Mouse (Mus musculus): ENCODE data around the gene Gm10799. TPM values are rescaled to one million over a fixed set of nuclear protein-coding genes. Genes with fewer than 3 reads are reported as not detected.
"Not testable (repeated sequence)": the region's sequence is repeated elsewhere in the genome, so short reads cannot be mapped to it uniquely, and the experiment has no call there.

Gm10799 gene
- total RNA-seq (2021), result not detected

- intact Hi-C loops (cut with DNase I), result not testable (repeated sequence)
Measured at GRCm38 (mm10) chr2:104068450-104068849, at the start of gene Gm10799. Gene Gm10799, minus strand, starts transcription at chr2:104068550.

DNA sequence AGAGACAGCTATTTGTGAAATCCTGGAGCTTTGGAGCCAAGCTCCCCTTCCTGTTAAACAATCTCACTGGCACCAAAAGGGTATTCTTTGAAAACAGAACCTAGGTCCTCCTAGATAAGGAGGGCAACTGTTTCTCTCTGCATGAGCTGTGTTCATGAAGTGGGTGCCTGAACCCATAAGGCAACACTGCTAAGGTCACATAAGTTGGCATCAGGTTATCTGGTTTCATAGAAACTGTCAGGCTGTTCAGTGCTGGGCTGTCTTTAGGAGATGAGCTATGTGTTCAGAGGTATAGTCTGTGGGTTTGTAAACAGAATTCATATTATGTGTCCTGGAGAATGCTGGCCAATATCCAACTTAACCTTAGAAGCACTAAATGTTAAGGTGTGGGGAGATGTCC lies 48.8 kb upstream of the Gm10799 start:
- intact Hi-C loops (cut with DNase I), result not testable (repeated sequence)

More at GRCm38 (mm10) chr2:104068450-104068849, at the start of gene Gm10799:
- DNase-seq (ENCODE audit: extremely low spot score in 1 of 2, low spot score in 2 of 2), result not testable (repeated sequence)

DNA sequence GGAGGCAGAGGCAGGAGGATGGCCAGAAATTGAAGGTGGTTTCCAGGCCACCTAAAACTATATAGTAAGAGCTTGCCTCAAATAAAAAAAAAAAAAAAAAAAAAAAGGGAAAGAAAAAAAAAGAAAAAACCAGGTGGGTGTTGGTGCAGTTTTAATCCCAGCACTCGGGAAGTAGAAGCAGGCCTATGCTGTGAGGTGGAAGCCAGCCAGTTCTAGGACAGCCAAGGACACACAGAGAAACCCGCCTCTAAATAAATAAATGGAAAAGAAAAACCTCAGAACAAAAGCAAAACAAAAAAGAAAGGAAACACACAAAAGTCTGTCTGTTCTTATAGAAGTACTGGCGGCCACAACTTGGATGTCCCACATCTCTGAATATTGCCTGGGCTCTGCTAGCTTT lies 46.5 kb upstream of the Gm10799 start:
- peak in 1 of 2 experiments; percentile 7 for DNase-seq (ENCODE audit: extremely low spot score in 1 of 2, low spot score in 2 of 2)
- intact Hi-C loops (cut with DNase I), result no loop called here

More for the DNA sequence above, 48.8 kb upstream of the Gm10799 start:
- not testable (repeated sequence) for DNase-seq (ENCODE audit: extremely low spot score in 1 of 2, low spot score in 2 of 2)

GRCm38 (mm10) chr2:104113563-104113962 lies 45.2 kb upstream of the Gm10799 start:
- intact Hi-C loops (cut with DNase I); DNase-seq (ENCODE audit: extremely low spot score in 1 of 2, low spot score in 2 of 2): not testable (repeated sequence)

GRCm38 (mm10) chr2:104111170-104111797 lies 42.9 kb upstream of the Gm10799 start:
- intact Hi-C loops (cut with DNase I); DNase-seq (ENCODE audit: extremely low spot score in 1 of 2, low spot score in 2 of 2): not testable (repeated sequence)

DNA sequence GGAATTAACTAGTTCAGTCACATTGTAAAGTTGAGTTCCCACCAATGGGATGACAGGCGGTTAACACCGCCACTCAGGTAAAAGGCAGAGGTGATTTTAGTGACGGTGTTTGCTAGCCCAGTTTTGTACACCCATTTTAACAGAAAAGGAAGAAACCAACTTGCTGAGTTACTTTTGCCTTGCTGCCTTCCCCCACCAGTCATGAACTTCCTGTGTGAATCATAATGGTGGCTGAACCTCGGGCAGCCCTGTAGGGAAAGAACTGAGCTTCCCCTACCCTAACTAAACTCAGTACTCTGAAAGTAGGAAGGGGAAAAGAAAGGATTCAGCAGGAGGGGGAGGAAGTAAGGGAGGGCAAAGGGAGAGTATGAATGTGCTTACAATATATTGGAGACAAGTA lies 41.7 kb upstream of the Gm10799 start:
- no peak for DNase-seq (ENCODE audit: extremely low spot score in 1 of 2, low spot score in 2 of 2)
- intact Hi-C loops (cut with DNase I), result no loop called here

DNA sequence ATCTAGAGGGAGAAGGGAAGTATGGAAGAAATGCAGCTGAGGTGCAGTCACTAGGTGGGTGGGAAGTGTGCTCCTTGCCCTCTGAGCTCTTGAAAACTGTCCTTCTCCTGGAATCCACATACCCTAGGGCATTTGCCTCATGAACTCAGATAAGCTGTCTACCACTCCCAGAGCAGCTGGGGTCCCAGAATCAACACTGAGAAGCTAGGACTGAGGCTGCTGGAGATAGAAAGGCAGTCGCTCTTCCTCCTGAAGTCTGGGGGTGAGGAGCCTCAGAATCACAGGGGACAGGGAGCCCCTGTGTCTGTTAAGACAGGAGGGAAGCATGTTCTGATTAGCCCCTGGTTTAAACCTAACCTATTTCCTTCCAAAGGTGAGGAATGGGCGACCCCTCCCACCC lies 41.2 kb upstream of the Gm10799 start:
- no peak for DNase-seq (ENCODE audit: extremely low spot score in 1 of 2, low spot score in 2 of 2)
- intact Hi-C loops (cut with DNase I), result no loop called here

GRCm38 (mm10) chr2:104109021-104109420 lies 40.7 kb upstream of the Gm10799 start:
- intact Hi-C loops (cut with DNase I); DNase-seq (ENCODE audit: extremely low spot score in 1 of 2, low spot score in 2 of 2): not testable (repeated sequence)

- intact Hi-C loops (cut with DNase I), result no loop called here
- DNase-seq (ENCODE audit: extremely low spot score in 1 of 2, low spot score in 2 of 2), result no peak
Measured at GRCm38 (mm10) chr2:104104800-104105199, 36.5 kb upstream of the Gm10799 start.

DNA sequence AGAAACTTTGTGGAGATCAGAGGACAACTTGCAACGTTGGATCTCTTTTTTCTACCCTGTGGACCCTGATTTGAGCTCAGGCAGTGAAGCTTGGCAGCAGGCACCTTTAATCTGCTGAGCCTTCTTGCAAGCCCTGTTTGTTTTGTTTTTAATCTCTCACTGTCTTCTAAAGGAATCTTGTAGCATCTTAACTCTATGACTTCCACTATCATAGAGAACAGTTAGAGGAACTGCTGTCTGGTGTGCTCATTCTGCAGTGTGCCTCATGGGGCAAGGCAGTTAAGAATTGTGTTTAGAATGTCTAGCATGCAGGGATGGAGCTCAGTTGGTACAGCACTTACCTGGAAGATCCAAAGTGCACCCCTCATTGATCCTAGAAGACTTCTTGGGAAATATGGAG lies 31.6 kb upstream of the Gm10799 start:
- intact Hi-C loops (cut with DNase I), result no loop called here

GRCm38 (mm10) chr2:104099231-104099585 lies 30.9 kb upstream of the Gm10799 start:
- intact Hi-C loops (cut with DNase I), result no loop called here
- DNase-seq (ENCODE audit: extremely low spot score in 1 of 2, low spot score in 2 of 2), result no peak

More for the DNA sequence above, 31.6 kb upstream of the Gm10799 start:
- DNase-seq (ENCODE audit: extremely low spot score in 1 of 2, low spot score in 2 of 2), result no peak

DNA sequence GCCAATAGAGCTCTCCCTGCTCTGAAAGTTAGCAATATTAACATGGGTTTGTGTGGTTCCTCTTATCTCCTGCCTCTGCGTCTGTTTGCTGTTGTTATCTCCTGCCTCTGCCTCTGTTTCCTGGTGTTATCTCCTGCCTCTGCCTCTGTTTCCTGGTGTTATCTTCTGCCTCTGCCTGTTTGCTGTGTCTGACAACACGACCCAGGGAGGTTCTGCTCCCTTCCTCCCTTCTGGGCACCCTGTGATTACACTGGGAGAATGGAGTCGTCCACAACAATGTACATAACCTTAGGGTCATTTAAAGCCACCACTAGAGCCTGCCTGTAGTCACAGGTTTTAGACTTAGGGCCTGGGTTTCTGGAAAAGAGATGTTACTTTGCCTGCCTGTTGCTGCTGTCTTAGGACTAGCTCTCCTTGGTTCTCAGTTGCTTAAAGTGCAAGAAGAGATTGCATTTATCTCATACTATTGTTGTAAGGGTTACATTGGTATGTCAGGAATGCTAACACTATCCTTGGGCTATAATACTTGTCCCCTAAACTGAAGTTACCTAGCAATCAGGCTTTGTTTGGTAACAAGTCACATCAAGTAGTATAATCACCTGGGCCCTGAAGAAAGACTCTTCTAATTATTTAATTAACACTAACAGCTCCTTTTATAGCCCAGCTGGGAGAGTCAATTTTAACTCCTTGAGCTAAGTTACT lies 30.3 kb upstream of the Gm10799 start:
- no peak for DNase-seq (ENCODE audit: extremely low spot score in 1 of 2, low spot score in 2 of 2)
- intact Hi-C loops (cut with DNase I), result no loop called here

- intact Hi-C loops (cut with DNase I); DNase-seq (ENCODE audit: extremely low spot score in 1 of 2, low spot score in 2 of 2): not testable (repeated sequence)
Measured at GRCm38 (mm10) chr2:104097396-104097795, 29.0 kb upstream of the Gm10799 start.

DNA sequence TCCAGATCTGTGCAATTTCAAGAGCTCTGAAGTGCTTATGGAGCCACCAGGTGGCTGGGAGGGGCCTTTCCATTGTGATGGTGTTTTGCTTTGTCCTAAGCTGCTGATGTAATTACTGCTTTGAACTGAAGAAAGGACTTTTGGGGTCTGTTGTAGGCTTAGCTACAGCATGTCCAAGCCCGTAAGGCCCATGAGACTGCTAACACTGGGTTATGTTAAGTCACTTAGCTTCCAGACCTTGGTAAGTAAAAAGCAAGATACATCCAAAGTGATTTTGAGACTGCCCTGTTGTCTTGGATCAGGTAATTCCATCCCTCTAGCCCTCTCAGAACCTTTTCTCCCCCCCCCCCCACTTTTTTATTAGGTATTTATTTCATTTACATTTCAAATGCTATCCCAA lies 28.4 kb upstream of the Gm10799 start:
- intact Hi-C loops (cut with DNase I); DNase-seq (ENCODE audit: extremely low spot score in 1 of 2, low spot score in 2 of 2): not testable (repeated sequence)

GRCm38 (mm10) chr2:104096256-104096655 lies 27.9 kb upstream of the Gm10799 start:
- DNase-seq (ENCODE audit: extremely low spot score in 1 of 2, low spot score in 2 of 2), result no peak
- intact Hi-C loops (cut with DNase I), result no loop called here

- peak; percentile 31 to 83 for DNase-seq (ENCODE audit: extremely low spot score in 1 of 2, low spot score in 2 of 2)
- intact Hi-C loops (cut with DNase I), result no loop called here
Measured at GRCm38 (mm10) chr2:104095741-104096213, 27.4 kb upstream of the Gm10799 start, which contains the start of gene Cd59a. Gene Cd59a, plus strand, starts transcription at chr2:104095801.

DNA sequence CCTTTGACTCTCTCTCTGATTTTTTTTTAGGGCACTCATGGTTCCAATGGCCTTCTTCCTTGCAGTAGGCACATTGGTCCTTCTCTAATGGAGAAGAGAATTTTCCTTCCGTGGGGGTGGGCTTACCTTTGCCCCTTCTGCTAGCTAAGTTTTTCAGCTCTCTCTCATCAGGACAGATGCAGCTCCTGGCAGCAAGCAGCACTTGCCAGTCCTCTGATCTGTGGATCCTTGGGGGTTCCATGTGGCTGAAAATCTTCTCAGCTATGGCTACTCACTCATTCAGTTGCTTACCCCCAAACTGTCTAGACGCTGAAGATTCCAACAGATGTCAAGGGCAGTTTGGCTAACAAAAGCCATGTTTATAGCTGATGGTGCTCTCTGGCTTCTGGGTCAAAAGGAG lies 25.0 kb upstream of the Gm10799 start:
- intact Hi-C loops (cut with DNase I), result no loop called here
- DNase-seq (ENCODE audit: extremely low spot score in 1 of 2, low spot score in 2 of 2), result no peak

DNA sequence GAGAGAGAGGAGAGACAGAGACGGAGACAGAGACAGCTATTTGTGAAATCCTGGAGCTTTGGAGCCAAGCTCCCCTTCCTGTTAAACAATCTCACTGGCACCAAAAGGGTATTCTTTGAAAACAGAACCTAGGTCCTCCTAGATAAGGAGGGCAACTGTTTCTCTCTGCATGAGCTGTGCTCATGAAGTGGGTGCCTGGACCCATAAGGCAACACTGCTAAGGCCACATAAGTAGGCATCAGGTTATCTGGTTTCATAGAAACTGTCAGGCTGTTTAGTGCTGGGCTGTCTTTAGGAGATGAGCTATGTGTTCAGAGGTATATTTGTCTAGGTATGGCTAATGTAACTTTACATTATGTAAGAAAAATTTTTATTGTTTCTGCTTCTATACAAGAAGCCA lies 19.2 kb upstream of the Gm10799 start:
- intact Hi-C loops (cut with DNase I), result not testable (repeated sequence)

GRCm38 (mm10) chr2:104084027-104084426 lies 15.7 kb upstream of the Gm10799 start:
- intact Hi-C loops (cut with DNase I); DNase-seq (ENCODE audit: extremely low spot score in 1 of 2, low spot score in 2 of 2): not testable (repeated sequence)

More for the DNA sequence above, 19.2 kb upstream of the Gm10799 start:
- not testable (repeated sequence) for DNase-seq (ENCODE audit: extremely low spot score in 1 of 2, low spot score in 2 of 2)

DNA sequence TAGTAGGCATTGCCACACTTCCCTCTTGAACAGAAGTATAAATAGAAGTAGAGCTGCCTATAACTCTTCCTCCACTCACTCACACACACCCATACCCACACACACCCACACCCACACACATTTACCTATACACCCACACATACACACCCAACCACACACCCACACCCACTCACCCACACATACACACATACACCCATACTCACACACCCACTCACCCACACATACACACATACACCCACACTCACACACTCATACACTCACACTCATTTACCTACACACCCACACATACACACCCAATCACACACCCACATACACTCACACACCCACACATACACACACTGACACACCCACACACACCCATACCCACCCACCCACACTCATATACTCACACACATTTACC lies 14.1 kb upstream of the Gm10799 start:
- DNase-seq (ENCODE audit: extremely low spot score in 1 of 2, low spot score in 2 of 2), result no peak
- intact Hi-C loops (cut with DNase I), result no loop called here

All from left cerebral cortex, postnatal 10 days (tissue).